Mouse (Mus musculus) kidney, postnatal 4 days (tissue): Measurements from ENCODE around the gene Gpr142.

Source experiments
- DNase-seq, 2 experiments: peaks; one replicate each; pipeline ENCODE4 v3.0.0; 2021; ENCODE audit warnings: mixed read lengths in 2 of 2

The Gpr142 gene

GRCm38 (mm10) chr11:114798624-114799023 lies at the start of gene Gpr142:
TSS of gene Gpr142 (plus strand) at chr11:114798924.
- DNase-seq, result no peak

DNA sequence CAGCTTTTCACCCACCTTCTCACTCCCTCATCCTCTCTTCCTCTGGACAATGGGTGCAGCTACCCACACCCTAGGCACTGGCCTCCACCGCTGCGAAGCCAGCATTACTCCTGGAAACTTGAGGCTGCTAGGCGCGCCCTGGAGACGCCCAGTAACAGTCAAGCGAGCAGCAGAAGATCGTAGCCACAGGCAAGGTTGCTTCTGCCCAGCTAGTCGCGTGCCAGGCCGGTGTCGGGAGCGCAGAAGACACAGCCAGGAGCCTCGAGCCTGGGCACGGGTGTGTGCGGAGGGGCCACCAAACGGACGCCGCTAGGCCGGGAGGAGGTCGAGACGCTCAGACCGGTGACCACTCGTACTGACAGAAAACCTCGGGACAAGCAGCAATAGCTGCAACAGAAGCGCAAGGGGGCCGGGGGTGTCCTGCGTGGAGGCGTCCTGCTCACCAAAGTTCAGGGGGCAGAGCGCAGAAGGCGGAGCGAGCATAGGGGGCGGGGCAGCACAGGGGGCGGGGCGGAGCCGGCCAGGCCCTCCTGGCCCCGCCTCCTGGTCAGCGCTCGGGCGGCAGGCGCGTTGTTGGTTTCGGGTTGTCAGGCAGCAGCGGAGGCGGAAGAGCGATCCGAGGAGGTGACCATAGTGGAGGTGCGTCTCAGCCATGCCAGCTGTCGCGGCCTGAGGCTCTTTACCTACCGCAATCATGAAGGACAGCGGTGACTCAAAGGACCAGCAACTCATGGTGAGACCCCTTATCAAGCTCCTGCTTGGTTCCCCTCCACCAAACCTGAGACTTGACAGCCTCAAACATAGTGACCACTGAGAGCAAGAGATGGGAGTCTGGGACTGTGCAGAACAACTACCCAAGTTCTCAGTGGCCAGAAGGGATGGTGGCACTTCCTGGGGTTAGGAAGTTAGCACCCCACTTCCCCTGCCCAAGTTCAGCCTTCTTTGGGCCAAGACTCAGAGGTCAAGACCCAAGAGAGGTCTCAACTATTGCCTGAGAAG lies 33.6 kb upstream of the Gpr142 start, which contains the start of gene Kif19a:
Gene Kif19a, plus strand, starts transcription at position 569 of the 999 bp plus-strand sequence.
- peak; percentile 74 to 82 for DNase-seq

- no peak for DNase-seq
These were observed 28.8 kb upstream of the Gpr142 start for GRCm38 (mm10) chr11:114769911-114770310.

GRCm38 (mm10) chr11:114771896-114772295 lies 26.8 kb upstream of the Gpr142 start:
- no peak for DNase-seq

- DNase-seq, result peak; percentile 38 to 50
These were observed 18.6 kb upstream of the Gpr142 start for GRCm38 (mm10) chr11:114780076-114780475.

GRCm38 (mm10) chr11:114785892-114786291 lies 12.8 kb upstream of the Gpr142 start:
- DNase-seq, result no peak

DNA sequence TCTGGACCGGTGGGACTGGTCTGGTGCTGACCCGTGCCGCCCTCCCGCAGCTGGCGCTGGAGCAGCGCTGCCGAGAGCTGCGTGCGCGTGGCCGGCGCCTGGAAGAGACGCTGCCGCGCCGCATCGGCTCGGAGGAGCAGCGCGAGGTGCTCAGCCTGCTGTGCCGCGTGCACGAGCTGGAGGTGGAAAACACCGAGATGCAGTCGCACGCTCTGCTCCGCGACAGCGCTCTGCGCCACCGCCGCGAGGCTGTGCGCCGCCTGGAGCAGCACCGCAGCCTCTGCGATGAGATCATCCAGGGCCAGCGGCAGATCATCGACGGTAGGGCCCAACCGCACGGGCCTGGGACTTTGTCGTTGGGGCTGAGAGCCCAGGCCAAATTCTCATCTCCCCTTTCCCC lies 12.4 kb upstream of the Gpr142 start:
- peak; percentile 43 to 53 for DNase-seq

- DNase-seq, result no peak
These were observed 11.1 kb upstream of the Gpr142 start for GRCm38 (mm10) chr11:114787611-114788010.

GRCm38 (mm10) chr11:114789061-114789714 lies 9.5 kb upstream of the Gpr142 start:
- DNase-seq, result peak; percentile 92

DNA sequence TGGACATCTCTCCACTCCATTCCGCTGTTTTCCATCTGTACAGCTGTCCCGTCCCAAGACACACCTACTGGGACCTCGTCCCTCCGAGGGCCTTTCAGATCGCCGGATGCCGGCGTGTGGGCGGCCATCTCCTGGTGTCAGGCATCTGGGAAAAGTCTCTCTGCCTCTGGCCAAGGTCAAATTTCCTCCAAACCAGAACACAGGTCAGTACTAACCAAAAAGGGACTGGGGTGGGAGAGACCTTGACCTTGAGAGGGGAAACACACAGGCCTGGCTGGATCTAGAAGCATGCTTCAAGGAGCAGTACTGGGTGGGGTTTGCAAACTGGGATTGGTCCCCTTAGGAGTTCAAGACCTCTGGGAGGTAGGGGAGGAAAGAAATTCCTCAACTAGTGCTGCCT lies 9.0 kb upstream of the Gpr142 start:
- no peak for DNase-seq

DNA sequence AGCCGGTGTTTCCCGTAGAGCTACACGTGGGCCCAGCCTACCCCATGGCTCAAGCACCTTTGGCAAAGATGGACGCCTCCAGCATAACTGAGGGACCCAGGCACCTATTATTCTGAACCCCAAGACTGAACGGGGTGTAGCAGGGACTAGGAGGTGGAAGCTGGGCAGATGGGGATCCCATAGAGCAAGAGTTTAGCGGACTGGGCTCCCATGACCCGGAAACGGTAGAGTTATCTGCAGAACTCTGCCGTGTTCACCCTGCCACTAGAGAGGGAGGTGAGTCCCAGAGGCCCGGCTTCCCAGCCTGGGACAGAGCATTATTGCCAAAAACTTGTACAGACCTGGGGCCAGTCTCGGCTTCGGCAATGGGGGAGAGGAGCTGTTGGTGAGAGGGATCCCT lies 8.6 kb upstream of the Gpr142 start:
- DNase-seq, result no peak

- no peak for DNase-seq
These were observed 7.9 kb upstream of the Gpr142 start for GRCm38 (mm10) chr11:114790841-114791240.

DNA sequence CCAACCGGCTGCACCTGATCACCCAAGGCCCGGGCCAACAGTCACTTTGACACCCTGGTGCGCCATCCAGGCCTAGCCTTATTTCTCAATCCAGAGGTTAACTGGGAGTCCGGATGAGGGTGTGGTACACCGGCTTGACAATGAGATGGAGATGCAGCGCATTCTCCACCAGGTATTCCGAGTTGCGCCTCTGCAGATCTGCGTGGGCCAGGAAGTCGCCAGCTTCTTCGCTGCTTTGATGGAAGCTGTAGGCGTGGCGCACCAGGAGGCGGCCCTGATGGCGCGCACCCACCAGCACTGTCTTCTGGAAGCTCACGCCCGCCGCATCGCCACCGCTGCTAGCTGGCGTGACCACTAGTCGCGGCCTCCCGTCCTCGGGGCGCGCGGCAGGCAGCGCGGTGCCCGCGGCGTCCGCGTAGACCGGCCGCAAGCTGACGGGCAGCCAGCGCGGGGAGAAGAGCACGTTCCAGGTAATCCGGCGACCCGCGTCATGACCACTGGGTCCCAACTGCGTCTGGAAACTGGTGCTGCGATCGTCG lies 7.3 kb upstream of the Gpr142 start:
- peak in 1 of 2 experiments; percentile 42 for DNase-seq

- DNase-seq, result peak; percentile 46 to 63
These were observed 6.8 kb upstream of the Gpr142 start for GRCm38 (mm10) chr11:114791891-114792411.

DNA sequence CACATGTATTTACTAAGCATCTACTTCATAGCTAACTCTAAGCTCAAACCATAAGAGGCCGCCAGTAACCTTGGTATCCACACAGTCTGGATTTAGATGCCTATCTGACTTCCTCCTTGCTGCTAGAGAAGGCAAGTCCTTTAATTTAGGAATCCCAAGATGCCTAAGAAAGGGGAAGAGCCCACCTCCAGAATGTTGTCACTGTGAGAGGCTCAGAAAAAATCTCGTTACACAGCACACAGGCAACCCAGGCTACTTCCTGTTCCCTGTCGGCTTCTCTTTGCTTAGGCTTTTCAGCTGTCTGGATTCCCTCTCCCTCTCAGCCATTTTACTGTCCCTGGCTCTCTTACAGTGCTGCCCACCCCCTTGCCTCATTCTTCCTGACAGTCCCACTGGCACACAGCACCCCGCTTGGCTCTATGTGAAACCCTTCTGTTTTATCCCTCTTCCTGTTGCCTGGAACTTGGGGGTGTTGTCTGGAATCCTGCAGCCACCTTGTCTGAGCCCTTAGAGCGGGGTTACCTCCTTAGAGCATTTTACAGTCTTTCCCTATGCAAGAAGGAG lies 5.7 kb upstream of the Gpr142 start:
- DNase-seq, result no peak

DNA sequence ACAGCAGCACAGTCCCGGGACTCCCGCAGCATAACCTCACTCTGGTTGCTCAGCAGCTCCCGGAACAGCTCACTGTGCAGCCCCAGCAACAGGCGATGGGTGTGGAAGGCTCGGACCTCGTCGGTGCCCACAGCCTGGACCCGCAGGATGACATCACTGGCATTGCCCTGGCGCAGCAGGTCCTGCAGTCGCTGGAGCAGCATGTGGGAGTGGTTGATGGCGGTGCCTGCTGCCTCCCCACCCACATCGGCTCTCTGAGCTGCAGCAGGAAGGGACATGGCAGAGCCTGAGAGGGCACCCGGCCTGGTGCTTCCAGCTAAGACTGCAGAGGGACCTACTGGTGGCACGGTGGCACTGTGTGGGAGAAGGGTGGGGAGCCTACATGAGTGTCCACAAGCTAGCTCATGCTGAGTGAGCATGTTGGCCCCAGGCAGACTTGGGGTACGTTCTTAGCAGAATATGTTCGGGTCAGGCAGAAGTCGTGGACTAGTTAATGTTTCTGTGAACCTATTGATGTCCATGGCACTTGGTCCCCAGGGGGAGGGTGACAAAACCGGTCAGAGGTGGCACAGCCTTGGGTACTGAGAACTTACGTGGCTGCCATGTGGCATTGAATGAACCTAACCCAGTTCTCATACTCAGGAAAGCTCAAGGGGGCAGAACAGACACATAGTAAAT lies 4.7 kb upstream of the Gpr142 start:
- DNase-seq, result peak; percentile 49 to 64

GRCm38 (mm10) chr11:114794691-114795090 lies 4.0 kb upstream of the Gpr142 start:
- DNase-seq, result no peak

DNA sequence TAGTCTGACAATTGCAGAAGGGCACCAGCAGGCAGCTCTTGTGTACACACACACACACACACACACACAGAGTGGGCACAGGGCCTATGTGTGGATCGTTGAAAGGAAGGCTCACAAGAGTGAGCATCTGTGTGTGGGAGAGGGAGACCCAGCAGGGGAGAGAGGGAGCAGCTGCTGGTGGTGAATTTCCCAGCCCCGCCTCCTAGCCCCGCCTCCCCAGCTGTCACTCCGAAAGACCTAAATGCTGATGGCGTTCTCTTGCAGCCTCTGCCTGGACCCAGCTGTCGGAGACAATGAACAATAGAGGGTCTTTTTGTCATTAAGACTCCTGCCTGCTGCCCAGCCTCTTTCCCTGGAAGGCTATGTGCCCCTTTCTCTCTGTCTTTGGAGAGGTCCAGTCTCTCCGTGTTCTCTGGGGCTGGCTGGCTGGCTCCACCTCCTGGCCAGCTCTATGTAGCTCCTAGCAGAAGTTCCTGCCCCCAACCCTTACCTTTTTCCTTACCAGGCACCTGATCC lies 3.4 kb upstream of the Gpr142 start:
- DNase-seq, result peak; percentile 85 to 89

- no peak for DNase-seq
These were observed 2.8 kb upstream of the Gpr142 start, which contains the start of gene Btbd17 for GRCm38 (mm10) chr11:114795848-114796322. TSS of gene Btbd17 (minus strand) at chr11:114795945.

GRCm38 (mm10) chr11:114797176-114797575 lies 1.5 kb upstream of the Gpr142 start:
- no peak for DNase-seq

DNA sequence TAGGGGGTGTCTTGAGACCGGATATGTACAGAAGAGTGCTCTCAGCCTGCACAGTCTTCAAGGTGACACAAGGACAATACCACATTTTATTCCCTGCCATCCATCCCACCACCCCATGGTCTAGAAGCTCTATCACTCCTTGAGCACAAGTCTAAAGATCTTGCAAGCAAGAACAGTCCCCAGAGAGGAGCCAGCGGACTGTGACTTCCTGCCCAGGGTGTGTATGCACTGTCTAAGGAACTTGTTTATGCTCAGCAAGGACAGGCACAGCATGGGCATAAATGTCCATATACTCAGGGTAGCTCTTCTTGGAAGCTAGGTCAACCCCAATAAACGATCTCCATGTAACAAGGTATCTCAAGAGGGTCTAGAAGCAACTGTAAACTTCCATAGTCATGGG lies 743 bp upstream of the Gpr142 start:
- no peak for DNase-seq

DNA sequence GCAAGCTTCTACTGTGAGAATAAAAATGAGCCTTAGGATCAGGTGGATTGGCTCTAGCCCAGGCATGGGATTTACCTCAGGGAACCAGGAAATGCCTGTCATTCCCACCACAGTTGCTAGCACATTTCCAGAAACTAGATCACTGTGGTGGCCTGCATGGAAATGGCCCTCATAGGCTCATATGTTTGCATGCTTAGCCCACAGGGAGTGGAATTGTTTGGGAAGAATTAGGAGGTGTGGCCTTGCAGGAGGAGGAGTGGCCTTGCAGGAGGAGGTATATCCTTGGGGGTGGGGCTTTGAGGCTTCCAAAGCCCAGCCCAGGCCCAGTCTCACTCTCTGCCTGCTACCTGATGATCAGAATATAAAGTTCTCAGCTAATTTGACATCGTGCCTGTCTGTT lies 3.2 kb downstream of the Gpr142 start:
- DNase-seq, result no peak
